Mouse (Mus musculus) embryonic facial prominence, embryonic 12.5 days (tissue): ENCODE measurements around the gene Srp9. TPM values are rescaled to one million over a fixed set of nuclear protein-coding genes. Genes with fewer than 3 reads are reported as not detected.
A peak's percentile ranks its signal among the peaks of the same experiment; 100 is the strongest.

Experiments used
- ATAC-seq: fragments of 200-750 bp; cut with Nextera tagmentation; 2 replicates; pipeline ENCODE4 v1.8.0; 2017; ENCODE audit not compliant: insufficient number of reproducible peaks, insufficient read depth, low FRiP score, low TSS enrichment
- H3K27ac ChIP-seq: fragments of 300-500 bp; sonication (generic); 2 replicates; pipeline ENCODE4 v1.5.1; 2016; ENCODE audit warnings: mild to moderate bottlenecking
- H3K27me3 ChIP-seq: fragments of 300-500 bp; sonication (generic); 2 replicates; pipeline ENCODE4 v1.6.1; 2016; ENCODE audit warnings: mild to moderate bottlenecking, moderate library complexity
- H3K36me3 ChIP-seq: fragments of 300-500 bp; sonication (generic); 2 replicates; pipeline ENCODE4 v1.6.1; 2016; ENCODE audit warnings: mild to moderate bottlenecking
- H3K4me1 ChIP-seq: fragments of 300-500 bp; sonication (generic); 2 replicates; pipeline ENCODE4 v1.6.1; 2016
- H3K4me2 ChIP-seq: fragments of 300-500 bp; sonication (generic); replicated peaks from 2 replicates; pipeline ENCODE4 v1.6.1; 2016; ENCODE audit warnings: mild to moderate bottlenecking, moderate library complexity
- H3K4me3 ChIP-seq: fragments of 300-500 bp; sonication (generic); 2 replicates; pipeline ENCODE4 v1.5.1; 2016; ENCODE audit warnings: mild to moderate bottlenecking
- H3K9ac ChIP-seq: fragments of 300-500 bp; sonication (generic); 2 replicates; pipeline ENCODE4 v1.6.1; 2016; ENCODE audit warnings: mild to moderate bottlenecking, moderate library complexity
- H3K9me3 ChIP-seq: fragments of 300-500 bp; sonication (generic); 2 replicates; pipeline ENCODE4 v1.6.1; 2016; ENCODE audit warnings: mild to moderate bottlenecking, moderate library complexity
- WGBS: fragments of 180-500 bp; shearing (Covaris S2); methylation state at CpG from one replicate; pipeline ENCODE4 v1.1.7; 2016; 5-methylcytosine and 5-hydroxymethylcytosine counted together
- polyA plus RNA-seq: library from polyadenylated mRNA; unstranded; fragments of >200 nt; fragmentation: Nextera tagmentation; extraction: Ambion mirVana; gene quantifications from 2 replicates; pipeline ENCODE4 v1.2.1, GENCODE M21; 2016

The Srp9 gene
- polyA plus RNA-seq, 1 experiment from 2014 or later: 167 TPM

DNA sequence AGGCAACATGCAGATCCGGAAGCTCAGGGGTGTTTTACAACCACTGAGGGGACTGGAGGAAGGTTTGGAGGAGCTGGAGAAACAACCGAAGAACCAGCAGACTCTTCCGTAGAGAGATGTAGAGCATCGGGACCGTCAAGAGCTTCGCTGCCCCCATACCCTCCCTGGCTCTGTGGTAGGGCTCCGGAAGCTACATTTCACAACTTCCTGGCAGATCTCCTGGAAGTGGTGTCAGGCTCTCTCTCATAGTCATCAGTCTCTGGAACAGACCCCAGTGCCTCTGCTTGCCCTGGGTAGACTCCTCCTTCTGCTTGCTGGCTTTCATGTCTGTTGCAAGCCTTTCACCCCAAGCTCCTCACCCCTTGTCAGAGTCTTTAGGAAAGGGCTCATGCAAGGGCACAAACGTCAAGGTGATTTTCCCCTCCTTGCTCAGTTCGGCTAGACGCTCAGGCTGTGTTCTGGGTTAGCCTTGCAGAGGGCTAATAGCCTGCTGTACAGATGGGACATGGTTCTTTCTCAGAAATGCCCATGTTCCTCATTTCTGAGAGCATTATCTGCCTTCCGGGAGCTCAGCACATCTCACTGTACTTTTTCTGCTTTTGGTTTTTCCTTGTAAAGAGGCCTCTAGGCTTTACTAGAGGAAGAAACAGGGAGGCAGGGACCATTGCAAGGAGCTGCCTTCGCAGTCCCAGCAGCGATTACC is 16.0 kb upstream of the Srp9 start:
- Histone ChIP-seq H3K36me3 (no peaks in the 10 kb centered on the region), H3K4me3 (no peak overlapping the region), H3K27me3 (no peaks in the 10 kb centered on the region; the same call in 1 of the 2 replicates), H3K4me1 (peaks cover 42% of the 10 kb centered on the region), H3K9me3 (no peaks in the 10 kb centered on the region), H3K27ac (no peak overlapping the region), H3K4me2 (no peak overlapping the region), H3K9ac (no peak overlapping the region)
- ATAC-seq: no peak
- 82% methylated on average over 13 of the region's 13 CpGs for WGBS

DNA sequence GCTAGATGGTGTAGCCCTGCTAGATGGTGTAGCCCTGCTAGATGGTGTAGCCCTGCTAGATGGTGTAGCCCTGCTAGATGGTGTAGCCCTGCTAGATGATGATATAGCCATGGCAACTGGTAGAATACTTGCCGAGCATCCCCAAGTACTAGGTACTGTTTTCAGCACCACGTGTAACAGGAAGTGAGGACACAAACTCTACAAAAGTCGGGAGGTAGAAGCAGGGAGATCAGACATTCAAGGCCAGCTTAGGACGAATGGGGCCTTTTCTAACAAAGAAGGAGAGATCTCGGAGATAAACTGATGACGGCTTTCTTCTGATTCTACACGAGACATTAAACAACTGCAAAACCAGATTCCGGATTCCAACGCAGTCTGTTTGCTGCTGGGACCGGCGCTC is 14.4 kb upstream of the Srp9 start:
- Histone ChIP-seq H3K27me3 (no peaks in the 10 kb centered on the region; the same call in 1 of the 2 replicates), H3K9ac (no peak overlapping the region), H3K36me3 (no peaks in the 10 kb centered on the region), H3K9me3 (no peaks in the 10 kb centered on the region), H3K4me1 (peaks cover 51% of the 10 kb centered on the region), H3K27ac (0 out of 2 replicates have a peak overlapping the region, but pooled peaks have one; percentile 36), H3K4me3 (no peak overlapping the region), H3K4me2 (no peak overlapping the region; the same call in 1 of the 2 replicates)
- 71% methylated on average over 11 of the region's 11 CpGs for WGBS
- ATAC-seq: no peak

DNA sequence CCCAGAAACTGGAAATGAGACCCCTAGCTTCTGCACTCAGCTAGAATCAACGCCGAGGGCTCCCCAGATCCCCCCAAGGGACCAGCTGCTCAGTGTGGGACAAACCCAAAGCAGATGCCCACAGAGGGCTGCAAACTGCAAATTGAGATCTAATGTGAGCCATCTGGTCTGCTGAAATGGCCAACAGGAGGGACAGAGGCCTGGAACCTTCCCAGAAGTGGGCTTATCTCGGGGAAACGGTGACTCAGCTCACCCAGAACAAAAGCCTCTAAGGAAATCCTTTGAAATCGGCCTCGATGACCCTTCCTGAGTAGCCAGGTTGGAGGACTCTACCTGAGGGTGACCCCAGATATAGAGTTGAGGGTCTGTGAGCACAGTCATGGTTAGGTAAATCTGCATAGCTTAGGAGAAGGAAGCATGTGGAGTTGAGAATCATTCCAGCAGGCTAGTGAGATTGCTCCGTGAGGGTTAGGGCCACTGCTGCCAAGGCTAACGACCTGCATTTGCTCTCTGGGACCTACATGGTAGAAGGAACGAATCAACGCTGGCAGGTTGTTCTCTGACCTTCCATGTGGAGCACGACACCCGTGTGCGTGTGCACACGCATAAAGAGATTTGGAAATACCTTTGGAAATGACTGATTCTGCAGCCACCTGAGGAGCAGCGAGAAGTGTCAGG is 13.7 kb upstream of the Srp9 start:
- Histone ChIP-seq H3K36me3 (no peaks in the 10 kb centered on the region), H3K27ac (peak overlapping the region; percentile 36; the same call in 1 of the 2 replicates), H3K9me3 (no peaks in the 10 kb centered on the region), H3K4me2 (no peak overlapping the region; the same call in 1 of the 2 replicates), H3K4me3 (no peak overlapping the region), H3K4me1 (peaks cover 52% of the 10 kb centered on the region), H3K9ac (no peak overlapping the region; the same call in 1 of the 2 replicates), H3K27me3 (no peaks in the 10 kb centered on the region; the same call in 1 of the 2 replicates)
- ATAC-seq: no peak
- WGBS: 52% methylated on average over 15 of the region's 15 CpGs

DNA sequence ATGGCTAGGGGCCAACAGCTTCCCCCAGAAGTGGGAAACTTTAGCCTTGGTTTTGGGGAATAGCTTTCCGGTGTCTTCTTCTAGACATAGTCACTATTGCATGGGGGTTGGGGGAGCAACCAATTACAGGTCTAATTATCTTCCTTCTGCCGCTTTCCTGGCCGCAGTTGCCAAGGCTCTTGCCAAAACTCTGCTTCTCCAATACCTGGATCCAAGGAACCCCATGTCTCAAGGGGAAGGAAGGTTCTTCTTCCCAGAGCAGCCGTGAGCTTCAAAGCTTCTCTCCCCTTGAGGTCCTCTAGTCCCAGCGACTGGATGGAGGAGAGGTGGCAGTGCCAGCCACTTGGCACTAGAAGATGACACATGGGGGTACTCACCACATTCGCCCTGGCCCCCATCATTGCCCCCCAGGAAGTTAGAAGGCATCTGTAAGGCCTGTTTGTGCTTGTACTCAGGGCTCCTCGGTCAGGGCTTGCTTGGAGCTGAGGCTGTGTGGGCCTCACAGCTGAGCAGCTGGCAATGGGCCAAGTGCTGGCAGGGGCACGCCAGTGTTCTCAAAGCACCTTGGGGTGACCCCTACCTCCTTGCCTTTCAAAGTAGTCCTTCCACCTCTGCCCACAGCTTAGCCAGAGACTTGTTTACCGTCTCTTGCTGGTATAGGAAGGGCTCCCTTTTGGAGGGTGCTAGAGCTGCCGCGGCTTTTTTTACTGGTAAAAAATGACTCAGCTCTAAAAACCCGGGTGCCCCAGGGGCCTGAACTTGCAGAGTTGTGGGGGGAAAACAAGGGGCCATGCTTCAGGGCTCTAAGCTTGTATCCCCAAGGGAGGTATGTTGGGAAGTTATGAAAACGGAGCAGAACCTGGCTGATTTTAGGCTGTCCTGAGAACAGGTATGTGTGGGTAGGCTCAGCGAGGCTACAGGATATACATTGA is 12.9 kb upstream of the Srp9 start:
- H3K9me3 ChIP-seq: no peaks in the 10 kb centered on the region
- H3K4me2 ChIP-seq: no peak overlapping the region
- H3K27ac ChIP-seq: no peak overlapping the region
- H3K36me3 ChIP-seq: no peaks in the 10 kb centered on the region
- H3K27me3 ChIP-seq: no peaks in the 10 kb centered on the region; the same call in 1 of the 2 replicates
- H3K4me3 ChIP-seq: no peak overlapping the region
- ATAC-seq: no peak
- 74% methylated on average over 14 of the region's 14 CpGs for WGBS
- peaks cover 52% of the 10 kb centered on the region for H3K4me1 ChIP-seq
- no peak overlapping the region for H3K9ac ChIP-seq

DNA sequence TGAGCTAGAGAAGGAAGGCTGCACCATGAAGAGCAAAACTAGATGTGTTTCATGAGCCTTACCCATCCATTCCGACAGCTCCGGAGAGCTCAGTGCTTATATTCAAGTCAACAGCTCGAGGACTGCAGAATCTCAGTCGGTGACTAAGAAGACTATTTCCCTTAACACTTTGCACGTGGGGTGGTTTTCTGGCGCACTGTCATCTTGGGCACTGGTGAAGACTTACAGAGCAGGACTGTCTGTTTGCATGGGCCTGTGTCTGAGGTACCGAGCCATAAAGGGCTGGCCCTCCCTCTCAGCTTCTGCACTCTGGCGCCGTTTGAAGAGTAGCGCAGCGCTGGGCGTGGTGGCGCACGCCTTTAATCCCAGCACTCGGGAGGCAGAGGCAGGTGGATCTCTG is 12.2 kb upstream of the Srp9 start:
- Histone ChIP-seq H3K4me2 (no peak overlapping the region), H3K4me3 (no peak overlapping the region), H3K4me1 (peaks cover 52% of the 10 kb centered on the region), H3K9ac (no peak overlapping the region), H3K36me3 (no peaks in the 10 kb centered on the region), H3K9me3 (no peaks in the 10 kb centered on the region), H3K27me3 (no peaks in the 10 kb centered on the region; the same call in 1 of the 2 replicates), H3K27ac (no peak overlapping the region)
- WGBS: 94% methylated on average over 15 of the region's 15 CpGs
- ATAC-seq: no peak

DNA sequence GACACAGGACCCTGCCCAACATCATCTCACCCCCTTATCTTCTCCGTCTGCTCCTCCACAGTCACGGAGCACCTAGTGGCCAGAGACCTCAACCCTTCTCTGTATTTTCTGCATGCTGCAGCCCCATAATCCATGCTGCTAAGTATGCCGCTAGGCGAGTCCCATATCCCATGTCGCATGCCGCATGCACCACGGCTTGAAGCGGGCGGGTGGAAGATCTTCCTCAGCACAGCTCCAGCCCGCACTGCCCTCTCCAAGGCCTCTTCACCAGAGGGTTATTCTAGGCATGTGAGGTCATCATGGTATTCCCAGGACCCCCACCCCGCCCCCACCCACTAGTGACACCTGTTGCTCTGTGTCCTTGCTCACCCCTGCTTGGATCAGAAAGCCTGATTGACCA is 11.4 kb upstream of the Srp9 start:
- peaks cover 52% of the 10 kb centered on the region for H3K4me1 ChIP-seq
- H3K36me3 ChIP-seq: no peaks in the 10 kb centered on the region
- no peak overlapping the region for H3K27ac ChIP-seq
- no peaks in the 10 kb centered on the region for H3K9me3 ChIP-seq
- no peaks in the 10 kb centered on the region; the same call in 1 of the 2 replicates for H3K27me3 ChIP-seq
- H3K4me2 ChIP-seq: no peak overlapping the region
- ATAC-seq: no peak
- no peak overlapping the region for H3K4me3 ChIP-seq
- WGBS: 70% methylated on average over 11 of the region's 11 CpGs
- H3K9ac ChIP-seq: no peak overlapping the region

DNA sequence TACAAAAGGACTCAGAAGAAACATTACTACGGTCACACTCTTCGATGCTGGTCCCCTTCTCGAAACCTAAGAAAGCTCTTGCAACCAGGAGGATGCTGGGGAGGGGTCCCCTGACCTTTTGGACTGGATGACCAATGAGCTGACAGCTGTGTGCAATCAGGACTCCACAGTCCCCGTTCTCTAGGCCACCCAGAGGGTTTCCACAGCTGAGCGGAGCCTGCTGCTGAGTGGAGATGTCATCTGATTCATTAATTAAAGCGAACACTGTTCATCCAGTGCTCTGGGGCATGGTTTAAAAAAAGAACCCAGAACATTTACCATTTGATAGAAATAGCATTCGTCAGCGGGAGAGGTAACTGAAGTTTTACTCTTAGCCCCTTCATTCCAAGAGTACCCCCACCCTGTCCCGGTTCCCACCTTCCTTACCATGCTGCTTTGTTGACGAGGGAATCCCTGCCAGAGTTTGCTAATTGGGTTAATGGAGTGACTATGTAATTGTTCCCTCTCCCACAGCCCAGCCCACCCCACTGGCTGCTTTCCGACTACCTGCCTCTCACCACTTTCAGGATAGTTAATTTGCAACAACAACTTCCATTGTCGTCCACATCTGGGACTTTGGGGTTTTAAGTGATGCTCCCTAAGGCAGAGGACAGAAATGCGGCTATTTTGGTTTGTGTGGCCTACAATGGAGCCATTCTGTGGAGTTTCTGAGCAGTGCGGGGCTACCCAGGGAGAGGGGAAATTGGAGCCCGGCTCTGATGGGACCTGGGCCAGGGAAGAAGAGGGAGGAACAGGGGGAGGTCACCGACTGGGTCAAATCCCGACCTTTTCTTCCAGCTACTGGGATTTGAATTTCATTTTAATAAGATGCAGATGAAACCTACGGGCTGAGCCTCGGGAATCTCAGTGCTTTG is 10.7 kb upstream of the Srp9 start:
- Histone ChIP-seq H3K9ac (0 out of 2 replicates have a peak overlapping the region, but pooled peaks have one; percentile 4), H3K4me3 (no peak overlapping the region), H3K27ac (0 out of 2 replicates have a peak overlapping the region, but pooled peaks have one; percentile 50), H3K4me1 (peaks cover 46% of the 10 kb centered on the region), H3K9me3 (no peaks in the 10 kb centered on the region), H3K27me3 (no peaks in the 10 kb centered on the region; the same call in 1 of the 2 replicates), H3K4me2 (peak overlapping the region; percentile 21; the same call in 1 of the 2 replicates), H3K36me3 (no peaks in the 10 kb centered on the region)
- 10% methylated on average over 19 of the region's 19 CpGs for WGBS
- no peak for ATAC-seq

DNA sequence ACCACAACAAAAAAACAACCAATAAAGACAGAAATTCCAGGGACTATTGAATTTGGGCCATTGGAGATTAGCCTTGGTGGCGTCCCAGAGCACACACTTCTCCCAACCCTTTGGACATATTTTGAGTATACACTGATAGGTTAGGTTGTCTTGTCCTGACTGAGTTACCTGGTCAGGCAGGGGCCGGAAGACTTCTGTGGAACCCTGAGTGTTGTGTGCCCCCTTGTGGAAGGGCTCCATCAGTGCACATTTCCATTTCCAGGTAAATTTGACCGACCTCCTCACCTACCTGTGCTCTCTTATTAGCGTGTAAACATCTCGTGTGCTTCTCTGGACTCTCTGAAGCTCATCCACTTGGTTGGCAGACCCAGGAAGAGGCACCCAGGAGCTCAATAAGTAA is 9.3 kb upstream of the Srp9 start:
- no peaks in the 10 kb centered on the region for H3K9me3 ChIP-seq
- no peak for ATAC-seq
- no peak overlapping the region for H3K27ac ChIP-seq
- no peak overlapping the region for H3K4me3 ChIP-seq
- 19% methylated on average over 5 of the region's 5 CpGs for WGBS
- H3K9ac ChIP-seq: no peak overlapping the region
- no peaks in the 10 kb centered on the region; the same call in 1 of the 2 replicates for H3K27me3 ChIP-seq
- H3K4me2 ChIP-seq: no peak overlapping the region
- no peaks in the 10 kb centered on the region for H3K36me3 ChIP-seq
- peaks cover 45% of the 10 kb centered on the region for H3K4me1 ChIP-seq

DNA sequence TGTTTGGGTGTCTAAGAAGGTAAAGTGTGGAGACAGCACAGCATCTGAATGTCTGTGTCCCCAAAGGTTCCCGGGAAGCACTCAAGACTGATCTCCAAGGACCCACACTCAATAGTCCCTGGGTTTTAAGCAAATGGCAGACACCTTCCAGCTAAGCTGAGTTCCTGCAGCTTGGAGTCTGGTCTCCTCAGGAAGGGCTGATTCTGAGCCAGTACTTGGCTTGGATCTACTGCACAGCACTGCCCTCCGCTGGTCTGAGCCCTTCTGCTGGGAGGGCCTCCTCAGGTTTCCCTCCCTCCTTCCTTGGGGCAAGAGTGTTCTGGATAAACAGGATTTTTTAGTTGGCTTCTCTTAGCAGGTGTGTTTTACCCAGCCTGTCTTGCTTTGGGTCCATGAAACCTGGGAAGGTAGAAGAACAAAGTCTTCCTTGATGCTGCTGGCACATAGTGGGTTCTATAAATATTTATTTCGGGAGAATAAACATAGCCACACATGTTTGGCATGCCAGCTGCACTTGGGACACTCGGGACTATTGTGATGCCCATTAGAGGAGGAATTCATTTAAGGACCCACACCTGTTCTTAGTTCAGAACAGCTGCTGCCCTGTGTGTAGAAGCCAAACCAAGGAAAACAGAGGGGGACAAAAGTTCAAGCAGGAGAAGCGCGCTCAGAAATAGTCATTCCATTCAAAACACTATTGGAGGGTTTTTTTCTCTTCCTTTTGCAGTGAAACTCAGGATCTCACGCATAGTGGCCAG is 8.7 kb upstream of the Srp9 start:
- Histone ChIP-seq H3K27ac (no peak overlapping the region), H3K9me3 (no peaks in the 10 kb centered on the region), H3K9ac (no peak overlapping the region), H3K4me2 (no peak overlapping the region), H3K27me3 (no peaks in the 10 kb centered on the region; the same call in 1 of the 2 replicates), H3K36me3 (no peaks in the 10 kb centered on the region), H3K4me1 (peaks cover 38% of the 10 kb centered on the region), H3K4me3 (no peak overlapping the region)
- ATAC-seq: 0 out of 2 replicates have a peak, but pooled peaks have one; percentile 54
- 32% methylated on average over 7 of the region's 7 CpGs for WGBS

DNA sequence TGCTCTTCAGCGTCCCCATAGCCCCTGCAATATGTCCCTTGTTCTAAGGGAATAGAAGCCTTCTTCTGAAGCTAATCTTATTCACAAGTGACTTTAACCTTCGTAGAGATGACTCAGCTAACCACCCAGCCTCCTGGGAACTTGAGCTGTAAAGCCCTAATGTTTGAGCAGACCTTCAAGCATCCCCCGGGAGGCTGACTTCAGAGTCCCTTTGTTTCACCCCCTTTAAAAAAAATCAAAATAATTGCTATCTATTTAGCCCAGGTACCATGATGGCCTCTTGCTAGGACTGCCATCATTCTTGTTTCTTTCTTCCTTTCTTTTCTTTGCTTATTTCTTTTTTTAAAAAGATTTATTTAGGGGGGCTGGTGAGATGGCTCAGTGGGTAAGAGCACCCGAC is 2.1 kb upstream of the Srp9 start:
- 79% methylated on average over 4 of the region's 4 CpGs for WGBS
- Histone ChIP-seq H3K9ac (no peak overlapping the region), H3K4me1 (peaks cover 8% of the 10 kb centered on the region)

More for the DNA sequence above, 2.1 kb upstream of the Srp9 start:
- H3K9me3 ChIP-seq: no peaks in the 10 kb centered on the region
- ATAC-seq: no peak
- H3K4me3 ChIP-seq: no peak overlapping the region
- no peak overlapping the region for H3K4me2 ChIP-seq
- H3K27me3 ChIP-seq: no peaks in the 10 kb centered on the region
- H3K36me3 ChIP-seq: 0 out of 2 replicates have a peak, but pooled peaks cover under 1% of the 10 kb centered on the region
- no peak overlapping the region for H3K27ac ChIP-seq
